15 mouse cellular contexts compared by ENCODE assay signal in genomic region chr1:187016116-187016515, GRCm38 (mm10). TPM values are rescaled to one million over a fixed set of nuclear protein-coding genes. Genes with fewer than 3 reads are reported as not detected.
"Had no signal": no experiment of that assay in that cellular context is flagged by ENCODE, and none has a peak within 500 bp of the region (broad histone marks: within the 10 kb centered on the region; RNA-seq: fewer than 3 reads in every experiment).

No protein-coding gene starts in this region.

- DNase-seq: kidney, adult 8-10 months; kidney, postnatal 10 days; kidney, postnatal 4 days; left cerebral cortex, postnatal 4 days; liver, postnatal 0 days; lung, embryonic 14.5 days; lung, postnatal 10 days; lung, postnatal 36 days; right cerebral cortex, adult 18-20 months; right cerebral cortex, postnatal 14 days; thymus, adult 18-20 months; thymus, postnatal 14 days; thymus, postnatal 4 days had no signal

RNA-seq across cellular contexts. Expression of gene D1Pas1, which starts 48.9 kb away (rescaled TPM):
- total RNA-seq: layer of hippocampus, adult 18-20 months; layer of hippocampus, postnatal 14 days had no signal
